Mouse (Mus musculus): ENCODE data around the gene Rtn4rl2. TPM values are rescaled to one million over a fixed set of nuclear protein-coding genes. Genes with fewer than 3 reads are reported as not detected.

The Rtn4rl2 gene
- total RNA-seq, 2 experiments from 2014 or later: 4.7 to 4.9 TPM

- intact Hi-C loops (cut with DNase I): loop anchor here (2.0 to 5.0 kb wide), 4 partner anchors 19 to 65 kb away; partner anchors contain the start of gene Slc43a3
- peak in 1 of 2 experiments; percentile 34 for DNase-seq
Observed at GRCm38 (mm10) chr2:84887411-84888271, 1.1 kb upstream of the Rtn4rl2 start.

- intact Hi-C loops (cut with DNase I): loop anchor here (2.0 to 5.0 kb wide), 3 partner anchors 18 to 65 kb away; partner anchors contain the start of gene Slc43a3
- DNase-seq: peak; percentile 55 to 57
Observed at GRCm38 (mm10) chr2:84886821-84887281, 341 bp upstream of the Rtn4rl2 start.

GRCm38 (mm10) chr2:84885084-84886055, 1.1 kb downstream of the Rtn4rl2 start:
- DNase-seq: no peak
- intact Hi-C loops (cut with DNase I): loop anchor here (2.0 to 5.0 kb wide), 3 partner anchors 17 to 67 kb away; partner anchors contain the start of gene Slc43a3

- intact Hi-C loops (cut with DNase I): loop anchor here (5.0 kb wide), 2 partner anchors 53 to 68 kb away; partner anchors contain the start of gene Slc43a3
- no peak for DNase-seq
Observed at GRCm38 (mm10) chr2:84884611-84885010, 1.9 kb downstream of the Rtn4rl2 start.

GRCm38 (mm10) chr2:84883942-84884341, 2.6 kb downstream of the Rtn4rl2 start:
- intact Hi-C loops (cut with DNase I): no loop called here
- DNase-seq: no peak

GRCm38 (mm10) chr2:84883530-84883929, 3.0 kb downstream of the Rtn4rl2 start:
- no peak for DNase-seq
- intact Hi-C loops (cut with DNase I): no loop called here

GRCm38 (mm10) chr2:84883084-84883483, 3.4 kb downstream of the Rtn4rl2 start:
- intact Hi-C loops (cut with DNase I): no loop called here
- no peak for DNase-seq

- intact Hi-C loops (cut with DNase I): no loop called here
- peak; percentile 35 to 44 for DNase-seq
Observed at GRCm38 (mm10) chr2:84882606-84883005, 3.9 kb downstream of the Rtn4rl2 start.

- no peak for DNase-seq
- intact Hi-C loops (cut with DNase I): no loop called here
Observed at GRCm38 (mm10) chr2:84880590-84880989, 5.9 kb downstream of the Rtn4rl2 start.

GRCm38 (mm10) chr2:84875842-84876241, 10.7 kb downstream of the Rtn4rl2 start:
- intact Hi-C loops (cut with DNase I): no loop called here
- DNase-seq: no peak

- intact Hi-C loops (cut with DNase I): no loop called here
- DNase-seq: peak; percentile 78 to 83
Observed at GRCm38 (mm10) chr2:84872105-84872716, 14.3 kb downstream of the Rtn4rl2 start.

- intact Hi-C loops (cut with DNase I): no loop called here
- peak in 1 of 2 experiments; percentile 41 for DNase-seq
Observed at GRCm38 (mm10) chr2:84870623-84871160, 15.8 kb downstream of the Rtn4rl2 start.

GRCm38 (mm10) chr2:84868977-84869376, 17.5 kb downstream of the Rtn4rl2 start:
- intact Hi-C loops (cut with DNase I): loop anchor here (2.0 to 5.0 kb wide), 3 partner anchors 18 to 140 kb away; partner anchors contain the start of gene Rtn4rl2
- no peak for DNase-seq

GRCm38 (mm10) chr2:84868521-84868943, 18.0 kb downstream of the Rtn4rl2 start:
- peak; percentile 74 to 84 for DNase-seq
- intact Hi-C loops (cut with DNase I): loop anchor here (2.0 to 5.0 kb wide), 3 partner anchors 18 to 140 kb away; partner anchors contain the start of gene Rtn4rl2

GRCm38 (mm10) chr2:84865616-84866571, 20.6 kb downstream of the Rtn4rl2 start:
- DNase-seq: peak; percentile 74 to 84
- intact Hi-C loops (cut with DNase I): loop anchor here (5.0 kb wide), 1 partner anchor 34 kb away; no protein-coding TSS in a partner anchor

GRCm38 (mm10) chr2:84862231-84862630, 24.3 kb downstream of the Rtn4rl2 start:
- intact Hi-C loops (cut with DNase I): no loop called here
- no peak for DNase-seq

GRCm38 (mm10) chr2:84861430-84861829, 25.1 kb downstream of the Rtn4rl2 start:
- DNase-seq: no peak
- intact Hi-C loops (cut with DNase I): no loop called here

Data from heart, postnatal 14 days (tissue).